Mouse (Mus musculus): ENCODE results near the gene Atp7b. TPM values are rescaled to one million over a fixed set of nuclear protein-coding genes. Genes with fewer than 3 reads are reported as not detected.
A peak's percentile ranks its signal among the peaks of the same experiment; 100 is the strongest.

The Atp7b gene
- polyA plus RNA-seq, 1 experiment, result 1.4 TPM

DNA sequence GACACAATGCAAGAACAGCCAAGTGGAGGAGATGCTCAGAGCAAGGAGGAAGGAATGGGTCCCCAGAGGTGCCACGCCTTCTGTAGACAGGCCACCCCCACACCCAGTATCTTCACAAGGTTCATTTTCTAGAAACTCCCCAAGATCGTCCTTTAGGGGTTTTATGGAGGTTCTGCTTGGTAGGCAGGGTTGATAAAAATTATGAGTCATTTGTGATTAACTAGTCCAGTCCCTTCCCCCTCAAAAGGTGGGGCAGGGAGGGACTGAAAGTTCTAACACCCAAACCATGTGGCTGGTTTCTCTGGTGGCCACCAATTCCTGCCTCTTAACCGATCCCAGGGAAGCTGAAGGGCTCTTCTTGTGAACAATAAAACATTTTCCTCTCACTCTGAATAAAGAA is 3.3 kb downstream of the Atp7b start:
- Histone ChIP-seq H3K4me1 (ENCODE audit: control insufficient read depth, insufficient read depth, low read length) (no peaks in the 10 kb centered on the region), H3K27ac (ENCODE audit: insufficient read depth, low read length) (no peak overlapping the region), H3K4me3 (ENCODE audit: insufficient read depth, low read length) (no peak overlapping the region)
- no peak for TF ChIP-seq CTCF (IDR thresholded peaks at IDR 0.05; ENCODE audit: extremely low read depth, insufficient read depth, low read length)
- TF ChIP-seq POLR2A (IDR thresholded peaks at IDR 0.05; ENCODE audit: extremely low read depth, insufficient read depth, low read length), result no peak

DNA sequence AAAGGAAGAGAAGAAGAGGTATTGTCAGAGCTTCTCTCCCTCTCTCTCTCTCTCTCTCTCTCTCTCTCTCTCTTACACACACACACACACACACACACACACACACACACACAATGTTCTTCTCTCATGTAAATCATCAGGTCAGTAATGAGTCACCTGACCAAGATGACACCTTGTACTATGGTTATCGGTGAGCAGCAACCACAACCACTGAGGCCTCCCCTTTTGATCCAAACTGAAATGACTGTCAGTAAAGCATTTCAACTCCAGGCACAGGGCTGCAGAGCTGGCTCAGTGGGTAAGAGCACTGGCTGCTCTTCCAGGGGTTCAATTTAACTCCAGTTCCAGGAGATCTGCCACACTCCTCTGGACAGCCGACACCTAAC is 4.6 kb downstream of the Atp7b start:
- Histone ChIP-seq H3K27ac (ENCODE audit: insufficient read depth, low read length) (no peak overlapping the region), H3K4me1 (ENCODE audit: control insufficient read depth, insufficient read depth, low read length) (no peaks in the 10 kb centered on the region), H3K4me3 (ENCODE audit: insufficient read depth, low read length) (no peak overlapping the region)
- TF ChIP-seq CTCF (IDR thresholded peaks at IDR 0.05; ENCODE audit: extremely low read depth, insufficient read depth, low read length) (no peak), POLR2A (IDR thresholded peaks at IDR 0.05; ENCODE audit: extremely low read depth, insufficient read depth, low read length) (no peak)

DNA sequence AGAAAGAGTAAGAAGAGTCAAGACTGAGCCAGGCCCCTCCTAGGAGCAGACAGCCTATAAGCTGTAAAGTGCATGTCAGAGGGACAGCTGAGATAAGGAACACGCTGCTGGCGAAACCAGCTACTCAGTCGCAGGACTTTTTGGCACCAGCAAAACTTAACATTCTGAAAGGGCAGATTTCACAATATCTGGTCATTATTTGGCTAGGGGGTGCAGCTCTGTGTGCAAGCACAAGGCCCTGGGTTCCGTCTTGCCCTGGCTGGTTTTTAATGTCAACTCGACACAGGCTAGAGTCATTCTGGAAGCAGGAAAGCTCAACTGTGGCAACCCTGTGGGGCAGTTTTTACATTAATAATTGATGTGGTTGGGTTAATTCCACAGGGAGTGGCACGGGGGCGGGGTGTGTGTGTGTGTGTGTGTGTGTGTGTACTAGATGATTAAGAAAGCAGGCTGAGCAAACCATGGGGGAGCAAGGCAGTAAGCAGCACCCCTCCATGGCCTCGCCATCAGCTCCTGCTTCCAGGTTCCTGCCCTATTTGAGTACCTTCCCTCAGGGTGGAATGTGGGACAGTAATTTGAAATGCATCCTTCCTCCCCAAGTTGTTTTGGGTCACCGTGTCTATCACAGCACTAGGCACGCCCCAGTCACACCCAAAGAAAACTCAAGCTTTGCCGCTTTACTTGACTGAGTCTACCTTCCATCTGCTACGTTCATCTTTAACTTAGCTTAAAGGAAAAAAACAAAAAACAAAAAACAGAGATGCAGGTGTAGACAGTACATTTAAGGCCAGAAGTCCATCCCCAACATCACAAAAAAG is 5.2 kb downstream of the Atp7b start:
- Histone ChIP-seq H3K4me3 (ENCODE audit: insufficient read depth, low read length) (no peak overlapping the region), H3K27ac (ENCODE audit: insufficient read depth, low read length) (no peak overlapping the region), H3K4me1 (ENCODE audit: control insufficient read depth, insufficient read depth, low read length) (no peaks in the 10 kb centered on the region)
- TF ChIP-seq POLR2A (IDR thresholded peaks at IDR 0.05; ENCODE audit: extremely low read depth, insufficient read depth, low read length) (no peak), CTCF (IDR thresholded peaks at IDR 0.05; ENCODE audit: extremely low read depth, insufficient read depth, low read length) (no peak)

DNA sequence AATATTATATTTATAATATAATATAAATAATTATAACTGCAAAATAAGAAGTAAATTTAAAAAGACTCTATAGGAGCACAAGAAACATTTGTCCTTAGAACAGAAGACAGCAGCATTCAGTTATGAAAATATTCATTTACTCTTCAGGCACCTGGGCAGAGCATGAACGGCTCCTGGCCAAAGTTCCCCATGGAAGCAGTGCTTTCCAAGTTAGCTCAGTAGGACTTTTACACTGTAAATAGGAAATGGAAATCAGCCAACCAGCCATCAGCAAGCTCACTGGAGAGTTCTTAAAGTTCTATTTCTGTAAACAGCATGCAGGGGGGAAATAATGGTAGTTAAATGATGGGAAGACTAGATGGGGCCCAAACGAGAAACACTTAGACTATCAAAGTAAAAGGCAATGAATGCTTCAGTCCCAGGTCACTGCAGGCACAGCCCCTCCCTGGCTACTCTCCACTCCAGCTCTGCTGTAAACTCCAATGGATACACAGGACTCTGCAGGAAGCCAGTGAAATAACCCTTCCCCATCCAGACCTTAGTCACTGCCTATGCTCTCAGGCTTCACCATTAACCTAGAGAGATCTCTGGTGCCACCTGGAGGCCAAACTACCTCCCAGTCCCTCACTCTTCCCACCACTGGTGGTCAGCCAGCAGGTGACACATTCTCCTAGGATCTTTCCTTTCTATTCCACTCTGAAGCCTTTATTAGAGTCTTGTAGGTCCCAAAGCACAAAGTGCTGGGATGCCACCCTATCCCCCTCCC is 12.2 kb downstream of the Atp7b start:
- Histone ChIP-seq H3K4me1 (ENCODE audit: control insufficient read depth, insufficient read depth, low read length) (no peaks in the 10 kb centered on the region), H3K4me3 (ENCODE audit: insufficient read depth, low read length) (no peak overlapping the region), H3K27ac (ENCODE audit: insufficient read depth, low read length) (no peak overlapping the region)
- TF ChIP-seq CTCF (IDR thresholded peaks at IDR 0.05; ENCODE audit: extremely low read depth, insufficient read depth, low read length) (peak; percentile 51; the same call in 1 of the 2 replicates), POLR2A (IDR thresholded peaks at IDR 0.05; ENCODE audit: extremely low read depth, insufficient read depth, low read length) (no peak)

DNA sequence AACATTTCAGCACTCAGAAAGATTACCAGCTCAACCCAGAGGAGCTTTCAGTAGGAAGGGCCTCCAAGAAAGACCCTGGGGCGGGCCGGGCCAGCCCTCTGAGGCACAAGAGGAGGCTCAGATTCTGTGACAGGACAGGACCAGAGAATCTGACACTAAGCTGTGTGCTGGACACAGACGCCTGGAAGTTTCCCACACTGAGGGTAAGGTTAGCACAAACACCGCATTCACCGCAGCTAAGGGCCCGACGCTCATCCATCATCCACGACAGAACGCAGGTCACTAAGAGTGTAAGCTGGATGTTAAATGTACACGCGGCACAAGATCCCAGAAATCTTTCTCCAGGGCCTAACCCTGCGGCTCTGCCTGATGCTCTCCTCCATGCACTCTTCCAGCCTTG is 16.4 kb downstream of the Atp7b start:
- no peaks in the 10 kb centered on the region for H3K4me1 ChIP-seq (ENCODE audit: control insufficient read depth, insufficient read depth, low read length)
- H3K4me3 ChIP-seq (ENCODE audit: insufficient read depth, low read length), result no peak overlapping the region
- TF ChIP-seq CTCF (IDR thresholded peaks at IDR 0.05; ENCODE audit: extremely low read depth, insufficient read depth, low read length), result no peak
- no peak for TF ChIP-seq POLR2A (IDR thresholded peaks at IDR 0.05; ENCODE audit: extremely low read depth, insufficient read depth, low read length)
- H3K27ac ChIP-seq (ENCODE audit: insufficient read depth, low read length), result no peak overlapping the region

DNA sequence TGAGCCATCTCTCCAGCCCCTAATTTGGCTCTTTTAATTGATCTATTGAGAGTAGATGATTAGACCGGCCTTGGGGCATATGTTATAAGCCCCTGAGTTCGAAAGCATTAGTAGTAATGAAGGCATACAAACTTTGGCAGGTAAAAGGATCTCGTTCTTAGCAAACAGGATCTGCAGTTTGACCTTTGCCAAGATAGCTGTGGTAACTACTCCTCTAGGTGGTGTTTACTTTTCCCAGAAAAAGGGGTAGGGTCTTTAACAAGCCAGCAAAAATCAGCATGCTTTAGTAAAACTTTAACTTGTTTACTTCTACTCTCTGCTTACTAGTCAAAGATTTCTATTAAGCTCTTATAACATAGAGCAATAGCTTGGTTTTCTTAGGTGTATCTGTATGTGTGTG is 17.6 kb downstream of the Atp7b start:
- H3K4me1 ChIP-seq (ENCODE audit: control insufficient read depth, insufficient read depth, low read length), result no peaks in the 10 kb centered on the region
- TF ChIP-seq CTCF (IDR thresholded peaks at IDR 0.05; ENCODE audit: extremely low read depth, insufficient read depth, low read length), result no peak
- TF ChIP-seq POLR2A (IDR thresholded peaks at IDR 0.05; ENCODE audit: extremely low read depth, insufficient read depth, low read length), result no peak
- no peak overlapping the region for H3K27ac ChIP-seq (ENCODE audit: insufficient read depth, low read length)
- no peak overlapping the region for H3K4me3 ChIP-seq (ENCODE audit: insufficient read depth, low read length)

DNA sequence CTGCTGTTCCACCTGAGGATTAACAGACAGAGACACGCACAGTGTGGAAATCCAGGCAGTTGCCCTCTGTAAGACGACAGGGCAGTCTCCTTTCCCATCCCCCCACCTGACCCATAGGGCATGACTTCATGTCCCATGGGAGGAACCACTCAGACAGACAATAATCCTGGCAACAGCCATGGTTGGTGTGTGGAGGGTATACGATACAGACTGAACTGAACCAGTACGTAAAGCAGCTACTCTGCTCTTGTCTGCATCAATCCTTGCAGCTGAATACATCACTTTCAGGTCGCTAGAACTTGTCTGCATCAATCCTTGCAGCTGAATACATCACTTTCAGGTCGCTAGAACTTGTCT is 20.0 kb downstream of the Atp7b start:
- TF ChIP-seq CTCF (IDR thresholded peaks at IDR 0.05; ENCODE audit: extremely low read depth, insufficient read depth, low read length), result no peak
- TF ChIP-seq POLR2A (IDR thresholded peaks at IDR 0.05; ENCODE audit: extremely low read depth, insufficient read depth, low read length), result no peak
- no peak overlapping the region for H3K4me3 ChIP-seq (ENCODE audit: insufficient read depth, low read length)
- H3K4me1 ChIP-seq (ENCODE audit: control insufficient read depth, insufficient read depth, low read length), result no peaks in the 10 kb centered on the region
- H3K27ac ChIP-seq (ENCODE audit: insufficient read depth, low read length), result no peak overlapping the region

DNA sequence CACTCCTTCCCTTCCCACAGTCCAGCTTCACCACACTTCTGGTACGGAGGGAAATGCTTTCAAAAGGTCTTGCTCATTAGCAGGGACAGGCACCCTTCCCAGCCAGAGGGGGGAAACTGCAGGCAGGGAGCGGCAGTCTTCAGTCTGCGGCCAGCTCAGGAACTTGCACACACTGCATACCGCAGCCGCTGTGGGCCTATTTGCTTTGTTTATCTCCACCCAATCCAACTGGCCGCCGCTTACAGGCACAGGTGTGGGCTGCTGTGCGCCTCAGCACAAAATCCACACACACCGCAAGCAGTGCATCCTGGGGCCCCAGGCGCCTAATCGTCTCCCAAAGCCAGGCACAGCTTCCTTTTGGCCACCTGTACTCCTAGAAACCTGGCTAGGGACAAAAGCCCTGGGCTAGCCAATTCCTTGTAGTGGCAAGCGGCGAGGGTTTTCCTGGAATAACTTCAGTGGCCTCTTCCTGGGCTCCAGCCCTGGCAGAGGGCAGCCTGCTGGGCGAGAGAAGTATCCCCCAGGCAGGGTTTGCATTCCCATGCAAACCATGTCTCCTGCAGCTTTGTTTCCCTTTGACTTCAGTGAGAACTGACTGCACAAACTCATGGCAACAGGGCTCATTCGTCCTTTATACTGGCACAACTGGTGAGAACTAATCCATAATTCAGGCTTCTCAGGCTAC is 20.5 kb downstream of the Atp7b start:
- no peak overlapping the region for H3K27ac ChIP-seq (ENCODE audit: insufficient read depth, low read length)

DNA sequence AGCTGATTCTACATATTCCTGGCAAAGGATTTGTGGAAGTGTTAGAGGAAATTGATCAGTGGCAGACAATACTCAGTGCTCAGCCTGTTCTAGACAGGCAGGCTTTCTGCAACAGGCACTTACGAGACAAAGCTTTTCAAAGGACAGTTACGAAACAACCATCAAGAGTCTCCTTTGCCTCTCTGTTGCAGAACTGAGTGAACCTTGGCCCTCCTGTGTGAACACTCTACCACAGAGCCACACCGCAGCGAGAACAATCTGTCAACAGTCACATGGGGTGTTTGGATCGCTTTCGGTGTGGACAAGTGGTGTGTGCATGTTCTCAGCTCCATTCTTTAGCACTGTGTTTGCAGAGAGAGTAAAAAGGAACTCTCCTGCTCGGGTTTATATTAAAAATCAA is 23.1 kb downstream of the Atp7b start:
- Histone ChIP-seq H3K27ac (ENCODE audit: insufficient read depth, low read length) (no peak overlapping the region), H3K4me1 (ENCODE audit: control insufficient read depth, insufficient read depth, low read length) (no peaks in the 10 kb centered on the region), H3K4me3 (ENCODE audit: insufficient read depth, low read length) (no peak overlapping the region)
- TF ChIP-seq POLR2A (IDR thresholded peaks at IDR 0.05; ENCODE audit: extremely low read depth, insufficient read depth, low read length), result no peak
- no peak for TF ChIP-seq CTCF (IDR thresholded peaks at IDR 0.05; ENCODE audit: extremely low read depth, insufficient read depth, low read length)

More for the DNA sequence above, 20.5 kb downstream of the Atp7b start:
- H3K4me1 ChIP-seq (ENCODE audit: control insufficient read depth, insufficient read depth, low read length), result no peaks in the 10 kb centered on the region
- TF ChIP-seq CTCF (IDR thresholded peaks at IDR 0.05; ENCODE audit: extremely low read depth, insufficient read depth, low read length) (no peak), POLR2A (IDR thresholded peaks at IDR 0.05; ENCODE audit: extremely low read depth, insufficient read depth, low read length) (no peak)
- H3K4me3 ChIP-seq (ENCODE audit: insufficient read depth, low read length), result no peak overlapping the region
